Mouse (Mus musculus) thymus, adult 2 months (tissue): ENCODE results near the gene Fxr2. TPM values are rescaled to one million over a fixed set of nuclear protein-coding genes. Genes with fewer than 3 reads are reported as not detected.

Experiments
- DNase-seq: peaks from one replicate; pipeline ENCODE4 v3.0.0; 2021
- H3K27ac ChIP-seq: fragments of 200-500 bp; 2 replicates; pipeline ENCODE4 v1.5.1; 2012; ENCODE audit warnings: low read length, control low read depth; ENCODE audit not compliant: control insufficient read depth, insufficient read depth
- H3K27me3 ChIP-seq: fragments of 200-500 bp; 2 replicates; pipeline ENCODE4 v1.6.1; 2012; ENCODE audit warnings: mild to moderate bottlenecking, low read length, moderate library complexity, mixed read lengths; ENCODE audit not compliant: control insufficient read depth, insufficient read depth
- H3K36me3 ChIP-seq: fragments of 200-500 bp; 2 replicates; pipeline ENCODE4 v1.6.1; 2012; ENCODE audit warnings: mild to moderate bottlenecking, low read length, moderate library complexity; ENCODE audit not compliant: control insufficient read depth, insufficient read depth
- H3K4me1 ChIP-seq: fragments of 200-500 bp; replicated peaks from 2 replicates; pipeline ENCODE4 v1.6.1; 2012; ENCODE audit warnings: low read length; ENCODE audit not compliant: control insufficient read depth, insufficient read depth
- H3K4me3 ChIP-seq: fragments of 200-500 bp; 2 replicates; pipeline ENCODE4 v1.5.1; 2012; ENCODE audit warnings: mild to moderate bottlenecking, low read length, control low read depth, moderate library complexity; ENCODE audit not compliant: control insufficient read depth, insufficient read depth
- CTCF ChIP-seq: fragments of 200-500 bp; IDR thresholded peaks from 2 replicates; pipeline ENCODE4 v1.5.1; 2012; ENCODE audit warnings: mild to moderate bottlenecking, control low read depth, low read length, moderate library complexity, borderline replicate concordance; ENCODE audit not compliant: control insufficient read depth, poor library complexity, insufficient read depth; ENCODE audit errors: extremely low read depth
- POLR2A ChIP-seq: fragments of 200-500 bp; IDR thresholded peaks from 2 replicates; pipeline ENCODE4 v1.6.1; 2012; ENCODE audit warnings: mild to moderate bottlenecking, low read length, control low read depth, moderate library complexity; ENCODE audit not compliant: control insufficient read depth, poor library complexity, insufficient read depth; ENCODE audit errors: extremely low read depth
- WGBS: fragments of 180-500 bp; shearing (Covaris S2); methylation state at CpG from one replicate; pipeline ENCODE4 v1.1.7; 2018; 5-methylcytosine and 5-hydroxymethylcytosine counted together
- polyA plus RNA-seq: library from polyadenylated mRNA; depleted of rRNA; stranded (reverse); fragments of >200 nt; gene quantifications from 2 replicates; pipeline ENCODE4 v1.2.3, GENCODE M21; 2012

Gene Fxr2
- polyA plus RNA-seq, 1 experiment = 96.0 TPM

GRCm38 (mm10) chr11:69635471-69635870 lies 2.7 kb downstream of the Fxr2 start:
- Histone ChIP-seq H3K36me3 (peaks cover 18% of the 10 kb centered on the region), H3K4me1 (peaks cover 2% of the 10 kb centered on the region), H3K27me3 (no peaks in the 10 kb centered on the region)

GRCm38 (mm10) chr11:69645860-69646259 lies 13.1 kb downstream of the Fxr2 start:
- no peak for TF ChIP-seq CTCF
- no peak for TF ChIP-seq POLR2A
- 94% methylated on average over 5 of the region's 5 CpGs for WGBS
- no peaks in the 10 kb centered on the region for H3K27me3 ChIP-seq
- no peak overlapping the region for H3K4me3 ChIP-seq
- no peak for DNase-seq
- peaks cover 83% of the 10 kb centered on the region for H3K36me3 ChIP-seq
- H3K4me1 ChIP-seq = no peaks in the 10 kb centered on the region
- no peak overlapping the region for H3K27ac ChIP-seq

More at GRCm38 (mm10) chr11:69635471-69635870, 2.7 kb downstream of the Fxr2 start:
- H3K4me3 ChIP-seq = no peak overlapping the region
- no peak overlapping the region for H3K27ac ChIP-seq
- TF ChIP-seq CTCF (no peak), POLR2A (no peak)
- no peak for DNase-seq
- 70% methylated on average over 3 of the region's 3 CpGs for WGBS

- Histone ChIP-seq H3K27ac (no peak overlapping the region), H3K36me3 (peaks cover 61% of the 10 kb centered on the region), H3K4me1 (0 out of 2 replicates have a peak, but pooled peaks cover 3% of the 10 kb centered on the region), H3K4me3 (no peak overlapping the region), H3K27me3 (no peaks in the 10 kb centered on the region)
- DNase-seq = no peak
- 97% methylated on average over 5 of the region's 5 CpGs for WGBS
- TF ChIP-seq POLR2A (no peak), CTCF (no peak)
Observed at GRCm38 (mm10) chr11:69653399-69653798, 20.6 kb downstream of the Fxr2 start.

- WGBS = 51% methylated on average over 9 of the region's 9 CpGs
- TF ChIP-seq CTCF = no peak
- no peak for TF ChIP-seq POLR2A
- peaks cover 56% of the 10 kb centered on the region for H3K36me3 ChIP-seq
Observed at GRCm38 (mm10) chr11:69654760-69655159, 22.0 kb downstream of the Fxr2 start.

GRCm38 (mm10) chr11:69655264-69656064 lies 22.7 kb downstream of the Fxr2 start, which contains the start of gene Sox15:
Sox15 (plus strand) TSS chr11:69655314.
- Histone ChIP-seq H3K27me3 (no peaks in the 10 kb centered on the region), H3K4me1 (0 out of 2 replicates have a peak, but pooled peaks cover 3% of the 10 kb centered on the region), H3K36me3 (peaks cover 49% of the 10 kb centered on the region), H3K4me3 (no peak within 1 kb of the TSS), H3K27ac (no peak within 1 kb of the TSS)
- TF ChIP-seq CTCF = peak; percentile 72; the same call in 1 of the 2 replicates
- no peak for TF ChIP-seq POLR2A
- WGBS = 74% methylated on average over 34 of the region's 34 CpGs
- DNase-seq = no peak

More at GRCm38 (mm10) chr11:69654760-69655159, 22.0 kb downstream of the Fxr2 start:
- DNase-seq = no peak
- H3K4me3 ChIP-seq = no peak overlapping the region
- 0 out of 2 replicates have a peak, but pooled peaks cover 3% of the 10 kb centered on the region for H3K4me1 ChIP-seq
- no peaks in the 10 kb centered on the region for H3K27me3 ChIP-seq
- H3K27ac ChIP-seq = no peak overlapping the region

- 95% methylated on average over 5 of the region's 5 CpGs for WGBS
- H3K36me3 ChIP-seq = peaks cover 43% of the 10 kb centered on the region
- no peak overlapping the region for H3K4me3 ChIP-seq
- no peak overlapping the region for H3K27ac ChIP-seq
- 0 out of 2 replicates have a peak, but pooled peaks cover 3% of the 10 kb centered on the region for H3K4me1 ChIP-seq
- DNase-seq = no peak
- no peak for TF ChIP-seq CTCF
- TF ChIP-seq POLR2A = no peak
- H3K27me3 ChIP-seq = no peaks in the 10 kb centered on the region
Observed at GRCm38 (mm10) chr11:69656065-69656455, 23.3 kb downstream of the Fxr2 start.
